Mouse (Mus musculus) lung, postnatal 14 days (tissue): ENCODE results near the gene Ppp2r3d.
A peak's percentile ranks its signal among the peaks of the same experiment; 100 is the strongest.
"Not testable (repeated sequence)": the region's sequence is repeated elsewhere in the genome, so short reads cannot be mapped to it uniquely, and the experiment has no call there.

ENCODE experiments used
- DNase-seq: peaks from one replicate; pipeline ENCODE4 v3.0.0; 2021

The Ppp2r3d gene

DNA sequence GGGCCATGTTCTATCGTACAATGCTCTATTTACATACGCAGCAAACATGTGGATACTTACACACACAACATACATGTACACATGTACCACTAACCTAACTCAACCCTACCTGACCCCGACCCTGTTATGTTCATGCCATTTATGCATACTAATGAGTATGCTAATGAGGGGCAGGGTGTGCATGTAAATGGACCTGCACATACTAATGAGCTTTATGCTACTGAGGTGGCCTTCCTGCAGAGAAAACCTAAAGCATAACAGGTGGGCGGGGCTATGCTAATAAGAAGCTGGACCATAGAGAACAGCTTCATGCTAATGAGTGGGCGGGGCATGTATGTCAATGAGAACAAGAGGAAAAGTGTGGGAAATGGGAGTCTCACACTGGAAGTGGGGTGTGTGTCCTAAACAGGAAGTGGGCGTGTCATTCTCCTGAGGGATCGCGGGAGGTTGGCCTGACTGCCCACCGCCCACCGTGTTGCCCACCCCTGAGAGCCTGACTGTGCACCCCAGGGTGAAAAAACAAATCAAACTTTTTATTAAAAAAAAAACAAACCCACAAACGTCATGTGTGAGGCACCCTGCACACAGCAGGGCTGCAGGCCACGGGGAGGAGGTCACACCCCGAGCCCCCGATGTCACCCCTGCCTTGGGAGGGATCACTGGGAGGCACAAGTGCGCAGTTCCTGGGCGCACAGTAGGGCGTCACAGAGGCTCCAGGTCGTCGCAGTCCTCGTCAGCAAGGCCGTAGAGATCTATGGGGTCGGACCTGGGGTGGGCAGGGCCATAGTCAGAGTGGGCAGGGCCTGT, at the start of gene Ppp2r3d:
TSS of gene Ppp2r3d (minus strand) at position 803 of the 807 bp plus-strand sequence.
- DNase-seq: no peak

DNA sequence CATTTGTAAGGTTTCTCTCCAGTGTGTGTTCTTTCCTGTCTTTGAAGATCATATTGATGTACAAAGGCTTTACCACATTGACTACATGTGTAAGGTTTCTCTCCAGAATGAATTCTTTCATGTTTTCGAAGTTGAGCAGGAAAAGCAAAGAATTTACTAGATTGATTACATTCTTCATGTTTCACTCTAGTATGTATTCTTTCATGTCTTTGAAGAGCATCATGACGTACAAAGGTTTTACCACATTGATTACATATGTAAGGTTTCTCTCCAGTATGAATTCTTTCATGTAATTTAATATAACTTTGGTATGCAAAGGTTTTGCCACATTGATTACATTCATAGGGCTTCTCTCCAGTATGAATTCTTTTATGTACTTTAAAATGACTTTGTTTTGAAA, 17.0 kb upstream of the Ppp2r3d start, which contains the start of gene Gm21836:
TSS of gene Gm21836 (minus strand) at position 101 of the 400 bp plus-strand sequence.
- not testable (repeated sequence) for DNase-seq

DNA sequence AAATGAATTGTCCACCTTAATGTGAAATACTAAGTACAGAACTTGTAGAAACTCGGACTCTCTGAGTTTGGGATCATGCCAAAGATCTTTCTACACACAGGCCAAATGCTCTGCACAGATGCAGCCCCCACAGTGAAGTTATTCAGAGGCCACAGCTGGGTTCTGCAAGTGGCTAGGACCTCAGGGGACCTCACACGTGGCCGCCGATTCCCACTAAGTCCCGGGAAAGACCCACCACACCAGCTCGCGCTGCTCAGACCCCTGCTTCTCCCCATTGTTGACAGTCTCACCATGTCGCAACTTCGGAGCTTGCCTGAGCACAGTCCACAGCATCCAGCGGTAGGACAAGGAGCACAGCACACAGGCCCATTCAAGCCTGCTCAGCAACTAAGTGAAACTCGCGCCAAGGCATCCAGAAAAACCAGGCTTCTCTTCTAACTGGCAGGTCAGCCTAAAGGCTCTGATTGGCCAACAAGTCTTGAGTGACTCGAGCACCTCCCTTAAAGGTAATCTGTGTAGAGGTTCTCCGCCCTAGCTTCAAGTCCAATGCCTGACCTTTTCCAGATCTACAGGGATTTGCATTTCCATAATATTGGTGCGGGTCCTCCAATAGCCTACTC, 3.8 kb upstream of the Ppp2r3d start:
- not testable (repeated sequence) for DNase-seq

DNA sequence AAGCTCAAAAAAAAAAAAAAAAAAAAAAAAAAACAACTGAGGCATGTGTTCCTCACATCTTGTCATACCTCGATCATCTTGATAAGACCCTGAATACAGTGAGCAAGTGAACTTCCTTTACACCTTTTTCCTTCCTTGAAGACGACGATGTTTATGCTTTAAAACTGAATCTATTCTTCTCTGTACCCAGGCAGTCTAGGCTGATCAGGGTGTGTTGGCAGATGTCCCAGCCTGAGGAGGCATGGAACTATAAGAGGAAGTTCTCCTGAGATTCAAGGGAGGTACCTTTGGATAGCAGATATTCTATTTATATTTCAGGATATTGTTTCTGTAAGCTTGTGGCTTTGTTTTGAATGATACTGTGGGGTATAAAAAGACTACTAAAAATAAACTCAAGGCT, 1.4 kb upstream of the Ppp2r3d start:
- peak; percentile 82 for DNase-seq

DNA sequence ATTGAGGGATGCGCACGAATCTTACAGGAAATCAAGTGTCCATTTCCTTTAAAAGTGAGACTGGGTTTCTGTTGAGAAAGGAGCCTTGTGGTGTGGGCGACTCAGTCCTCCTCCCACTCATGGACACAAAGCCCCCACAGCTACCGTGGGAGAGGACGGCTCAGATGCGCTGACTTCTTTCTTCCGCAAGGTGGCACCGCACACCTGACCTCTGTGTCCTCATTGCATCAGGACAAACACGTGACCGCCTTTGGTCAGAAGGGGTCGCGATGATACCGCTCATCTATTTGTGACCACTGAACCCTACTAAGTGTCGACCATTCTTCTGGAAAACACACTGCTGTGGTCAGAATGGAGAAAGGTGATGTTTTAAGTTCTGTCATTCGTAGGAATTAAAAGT, 1.0 kb downstream of the Ppp2r3d start:
- no peak for DNase-seq

DNA sequence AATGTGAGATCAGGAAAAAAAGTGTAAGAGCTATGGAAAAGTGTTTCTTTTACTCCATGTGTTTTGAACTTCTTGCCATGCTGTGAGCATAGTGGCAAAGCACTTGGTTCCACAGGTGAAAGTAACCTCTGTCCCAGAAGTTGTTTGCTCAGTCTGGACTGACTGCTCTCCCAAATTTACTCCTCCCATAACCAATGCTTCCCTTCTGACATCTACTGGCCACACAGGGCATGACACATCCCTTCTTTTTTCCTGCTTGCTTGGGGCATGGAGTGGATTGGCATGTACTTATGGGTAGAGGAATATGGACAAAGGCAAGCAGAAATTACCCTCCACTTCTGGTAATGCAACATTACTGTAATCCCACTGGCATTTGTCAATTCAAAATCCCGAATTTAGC, 20.1 kb downstream of the Ppp2r3d start:
- peak; percentile 76 for DNase-seq

DNA sequence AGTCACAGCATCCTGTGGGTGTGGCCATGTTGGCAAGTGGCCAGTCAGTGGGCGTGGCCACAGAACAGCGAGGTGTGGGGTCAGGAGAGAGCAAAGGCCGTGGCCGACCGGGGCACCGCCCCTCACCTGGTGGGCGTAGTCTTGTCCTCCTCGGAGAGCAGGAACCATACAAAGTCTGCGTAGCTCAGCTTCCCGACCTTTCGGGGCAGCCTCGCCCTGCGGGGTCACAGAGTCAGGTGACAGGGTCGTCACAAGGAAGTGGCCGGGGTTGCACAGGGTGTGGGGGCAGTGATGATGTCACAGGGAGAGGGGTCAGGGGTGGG, 34.2 kb downstream of the Ppp2r3d start:
- DNase-seq: peak; percentile 1

DNA sequence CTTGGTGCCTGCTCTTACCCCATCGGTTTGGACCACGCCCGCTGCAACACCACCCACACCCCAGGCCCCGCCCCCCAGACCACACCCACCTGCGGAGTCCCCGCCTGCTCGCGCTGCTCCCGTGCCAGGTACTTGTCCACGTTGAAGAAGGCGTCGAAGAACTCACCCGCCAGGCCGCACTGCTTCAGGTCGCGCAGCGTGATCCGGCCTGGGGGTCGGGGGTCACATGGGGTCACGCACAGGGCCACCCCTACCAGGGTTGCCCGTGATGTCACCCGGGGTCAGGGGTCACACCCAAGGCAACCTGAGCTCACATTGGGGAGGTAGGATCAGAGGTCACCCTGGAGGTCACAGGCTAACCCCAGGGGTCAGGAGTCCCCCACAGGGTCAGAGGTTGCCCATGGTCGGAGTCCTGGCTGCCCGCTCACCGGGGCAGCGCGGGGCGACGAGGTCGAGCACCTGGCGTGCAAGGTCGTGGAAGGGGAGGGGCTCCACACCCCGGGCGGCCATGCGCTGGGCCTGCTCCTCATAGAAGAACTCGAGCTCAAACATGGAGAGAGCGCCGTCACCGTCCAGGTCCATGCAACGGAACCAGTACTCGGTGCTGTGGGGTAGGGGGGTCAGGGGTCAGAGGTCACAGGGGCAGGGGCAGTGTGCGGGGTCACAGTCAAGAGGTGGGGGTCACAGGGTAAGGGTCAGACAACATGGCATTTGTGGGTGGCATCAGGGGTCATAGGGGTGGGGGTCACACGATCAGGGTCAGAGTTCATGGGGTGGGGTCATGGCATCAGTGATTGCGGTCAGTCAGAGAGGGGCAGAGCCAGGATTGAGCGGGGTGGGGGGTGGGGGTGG, 34.8 kb downstream of the Ppp2r3d start:
- DNase-seq: no peak

DNA sequence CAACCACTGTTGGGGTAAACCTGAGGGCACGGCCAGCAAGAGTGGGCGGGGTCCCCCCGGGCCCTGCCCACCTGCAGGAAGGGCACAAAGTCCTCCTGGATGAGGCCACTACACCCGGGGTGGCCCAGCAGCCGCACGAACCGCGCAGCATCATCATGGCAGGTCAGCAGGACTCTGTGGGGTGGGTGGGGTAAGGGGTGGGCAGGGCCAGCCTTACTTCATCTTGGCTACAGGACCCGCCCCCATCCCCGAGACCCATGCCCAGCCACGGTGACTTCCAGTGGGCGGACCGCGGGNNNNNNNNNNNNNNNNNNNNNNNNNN, 36.0 kb downstream of the Ppp2r3d start:
- DNase-seq: no peak

DNA sequence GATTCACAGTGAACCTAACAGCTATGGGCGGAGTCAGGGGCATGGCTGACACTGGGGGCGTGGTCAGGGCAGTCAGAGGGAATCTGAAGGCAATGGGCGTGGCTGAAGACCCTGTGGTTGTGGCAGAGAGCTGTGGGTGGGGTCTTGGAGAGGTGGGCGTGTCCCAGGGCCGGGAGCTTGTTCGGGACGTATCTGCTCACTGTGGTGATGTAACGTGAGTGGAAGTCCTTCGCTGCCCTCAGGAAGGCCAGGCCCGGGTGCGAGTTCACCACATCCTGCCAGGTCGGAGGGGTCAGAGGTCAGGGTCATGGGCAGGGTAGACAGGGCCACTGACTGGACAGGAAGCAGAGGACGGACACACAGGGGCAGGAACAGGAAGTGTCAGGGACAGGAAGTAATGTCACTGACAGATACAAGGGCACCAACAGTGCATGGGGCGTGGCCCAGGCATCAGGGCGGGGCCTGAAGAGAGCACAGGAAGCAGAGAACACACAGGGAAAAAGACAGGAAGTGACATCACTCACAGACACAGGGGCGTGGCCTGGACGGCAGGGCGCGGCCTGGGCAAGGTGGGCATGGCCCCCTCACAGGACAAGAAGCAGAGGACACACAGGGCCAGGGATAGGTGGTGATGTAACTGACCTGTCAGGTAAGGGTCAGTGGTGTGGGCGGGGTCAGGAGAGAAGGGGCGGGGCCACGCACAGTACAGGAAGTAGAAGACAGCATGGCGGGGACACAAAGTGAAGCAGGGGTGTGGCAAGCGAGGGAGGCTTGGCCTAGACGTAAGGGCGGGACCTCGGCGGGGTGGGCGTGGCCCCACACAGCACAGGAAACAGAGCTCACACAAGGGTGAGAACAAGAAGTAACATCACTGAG, 36.6 kb downstream of the Ppp2r3d start:
- DNase-seq: peak; percentile 5

DNA sequence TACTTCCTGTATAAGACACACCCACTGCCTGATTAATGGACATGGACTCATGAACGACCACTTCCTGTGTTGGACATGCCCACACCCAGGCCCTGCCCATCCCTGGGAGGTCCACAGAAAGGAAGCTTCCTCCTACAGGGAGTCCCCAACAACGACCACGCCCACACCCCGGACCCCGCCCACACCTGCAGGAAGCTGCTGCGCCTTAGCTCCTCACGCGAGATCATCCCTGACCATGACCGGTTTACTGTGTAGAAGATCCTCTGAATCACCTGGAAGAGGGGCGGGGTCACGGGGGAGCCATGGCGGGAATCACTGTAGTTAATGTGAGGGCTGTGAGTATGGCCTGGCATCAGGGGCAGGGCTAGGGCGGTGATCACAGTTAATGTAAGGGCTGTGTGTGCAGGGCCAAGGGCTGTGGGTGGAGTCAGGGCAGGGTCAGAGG, 37.3 kb downstream of the Ppp2r3d start:
- DNase-seq: peak; percentile 1

DNA sequence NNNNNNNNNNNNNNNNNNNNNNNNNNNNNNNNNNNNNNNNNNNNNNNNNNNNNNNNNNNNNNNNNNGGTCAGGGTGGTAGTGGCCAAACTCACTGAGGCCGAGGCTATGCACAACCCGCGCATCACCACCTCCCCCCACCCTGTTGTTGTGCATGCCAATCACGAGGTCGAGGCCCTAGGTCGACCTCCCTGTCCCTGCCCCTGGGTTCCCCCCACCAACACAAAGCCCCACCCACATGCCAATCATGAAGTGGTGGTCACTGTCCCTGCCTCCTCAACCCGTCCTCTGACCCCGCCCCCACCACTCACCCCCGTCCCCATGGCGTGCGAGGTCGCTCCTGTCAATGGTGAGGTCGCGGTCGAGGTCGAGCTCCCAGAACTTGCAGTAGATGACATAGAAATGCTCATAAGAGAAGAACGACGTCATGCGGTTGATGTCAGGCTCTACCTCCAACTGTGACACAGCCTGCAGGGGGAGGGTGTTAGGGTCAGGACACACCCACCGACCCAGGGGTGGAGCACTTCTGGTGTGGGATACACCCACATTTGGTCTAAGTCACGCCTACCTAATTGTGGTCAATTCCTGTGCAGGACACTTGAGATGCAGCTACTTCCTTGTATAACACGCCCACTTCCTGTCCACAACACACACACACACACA, 37.9 kb downstream of the Ppp2r3d start:
- no peak for DNase-seq

DNA sequence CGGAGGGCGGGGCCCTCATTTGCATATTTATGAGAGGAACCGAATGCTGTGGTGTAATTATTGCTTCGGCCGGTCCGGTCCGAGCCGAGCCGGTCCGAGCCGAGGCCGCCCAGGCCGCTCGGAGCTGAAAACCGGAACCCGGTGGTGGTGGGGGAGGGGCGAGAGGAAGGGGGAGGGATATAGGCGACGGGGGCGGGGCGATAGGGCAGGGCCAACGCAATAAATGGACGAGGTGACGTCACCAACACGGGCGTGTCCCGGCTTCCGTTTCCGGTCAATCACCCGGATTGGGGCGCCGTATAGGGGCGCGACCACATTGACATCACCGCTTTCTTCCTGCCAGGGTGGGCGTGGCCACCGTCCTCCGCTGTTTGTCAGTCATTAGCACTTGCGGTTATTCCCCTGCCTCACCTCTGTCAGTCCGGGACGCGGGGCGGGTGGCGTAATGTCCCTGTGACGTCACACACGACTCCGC, 51.2 kb downstream of the Ppp2r3d start:
- DNase-seq: peak; percentile 95

DNA sequence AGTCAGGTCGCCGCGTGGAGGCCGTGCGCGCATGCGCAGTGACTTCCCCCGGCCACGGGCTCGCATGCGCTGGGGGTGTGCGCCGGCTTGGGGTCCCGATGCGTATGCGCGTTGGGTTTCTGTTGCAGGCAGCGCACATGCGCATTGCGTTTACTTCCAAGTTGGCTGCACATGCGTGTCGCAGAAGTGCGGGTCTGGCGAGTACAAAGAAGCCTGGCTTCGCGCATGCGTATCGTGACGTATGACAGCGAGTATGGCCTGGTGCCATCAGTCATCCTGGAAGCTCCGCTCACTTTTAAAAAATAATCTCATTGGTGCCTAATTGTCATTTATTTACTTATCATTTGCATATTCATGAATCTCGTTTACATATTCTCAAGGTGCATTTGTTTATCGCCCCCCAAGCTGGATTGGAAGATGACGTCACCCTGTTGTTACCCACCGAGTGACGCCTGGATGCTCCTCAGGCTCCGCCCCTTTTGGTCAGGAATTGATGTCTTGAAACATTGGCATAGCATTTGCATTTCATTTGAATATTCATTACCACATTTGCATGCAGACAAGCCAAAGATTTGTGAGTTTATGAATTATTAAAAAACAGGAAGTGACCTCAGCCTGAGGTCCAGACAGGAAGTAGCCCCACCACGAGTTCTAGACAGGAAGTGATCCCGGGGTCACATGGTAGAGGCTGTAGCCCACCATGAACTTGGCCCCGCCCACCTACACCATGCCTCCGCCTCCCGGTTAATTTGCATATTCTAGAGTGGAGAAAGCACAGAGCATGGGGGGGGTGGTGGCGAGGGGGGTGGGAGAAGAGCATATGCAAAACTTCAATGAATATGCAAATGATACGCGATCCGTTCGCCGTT, 51.9 kb downstream of the Ppp2r3d start:
- peak; percentile 98 for DNase-seq

DNA sequence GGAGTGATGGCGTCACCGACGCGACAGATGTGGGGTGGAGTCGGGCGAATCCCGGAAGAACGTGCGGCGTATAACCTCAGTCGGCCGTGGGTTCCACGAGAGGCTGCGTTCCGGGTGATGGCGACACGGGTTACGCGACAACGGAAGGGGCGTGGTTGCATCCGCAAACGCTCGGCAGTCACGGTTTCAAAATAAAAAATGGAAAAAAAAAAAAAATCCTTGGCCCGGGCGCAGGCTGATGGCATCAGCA, 52.5 kb downstream of the Ppp2r3d start:
- no peak for DNase-seq

DNA sequence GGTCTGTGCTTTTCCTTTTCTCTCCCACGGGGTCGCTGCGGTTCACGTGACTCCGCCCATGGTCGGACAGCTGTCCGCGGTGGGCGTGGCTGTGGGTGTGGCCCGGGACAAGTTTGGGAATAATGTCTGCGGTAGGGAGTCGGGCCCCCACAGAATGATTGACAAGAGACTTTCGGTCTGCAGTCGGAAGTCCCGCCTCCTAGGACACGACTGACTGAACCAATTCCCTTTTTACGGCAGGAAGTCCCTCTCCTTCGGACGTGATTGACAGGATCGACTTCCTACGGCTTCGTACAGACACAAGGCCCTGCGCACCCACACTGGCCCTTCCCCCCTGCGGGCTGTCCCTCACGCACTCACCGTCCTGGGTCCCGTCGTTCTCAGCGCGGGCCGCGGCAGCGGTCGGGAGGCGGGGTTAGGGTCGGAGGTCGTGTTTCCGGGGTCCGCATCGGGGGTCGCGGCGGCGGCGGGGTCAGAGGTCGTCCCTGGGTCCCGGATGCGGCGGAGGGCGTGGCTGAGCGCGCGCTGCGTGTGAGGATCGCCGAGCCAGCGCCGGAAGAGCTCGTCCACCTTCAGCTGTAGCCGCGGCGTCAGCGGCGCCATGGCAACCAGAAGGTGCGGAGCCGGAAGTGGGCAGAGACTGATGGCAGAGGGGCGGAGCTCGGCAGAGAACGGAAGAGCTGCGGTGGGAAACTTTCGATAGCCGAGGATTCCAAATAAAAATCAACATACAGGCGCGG, 53.0 kb downstream of the Ppp2r3d start:
- peak; percentile 97 for DNase-seq

DNA sequence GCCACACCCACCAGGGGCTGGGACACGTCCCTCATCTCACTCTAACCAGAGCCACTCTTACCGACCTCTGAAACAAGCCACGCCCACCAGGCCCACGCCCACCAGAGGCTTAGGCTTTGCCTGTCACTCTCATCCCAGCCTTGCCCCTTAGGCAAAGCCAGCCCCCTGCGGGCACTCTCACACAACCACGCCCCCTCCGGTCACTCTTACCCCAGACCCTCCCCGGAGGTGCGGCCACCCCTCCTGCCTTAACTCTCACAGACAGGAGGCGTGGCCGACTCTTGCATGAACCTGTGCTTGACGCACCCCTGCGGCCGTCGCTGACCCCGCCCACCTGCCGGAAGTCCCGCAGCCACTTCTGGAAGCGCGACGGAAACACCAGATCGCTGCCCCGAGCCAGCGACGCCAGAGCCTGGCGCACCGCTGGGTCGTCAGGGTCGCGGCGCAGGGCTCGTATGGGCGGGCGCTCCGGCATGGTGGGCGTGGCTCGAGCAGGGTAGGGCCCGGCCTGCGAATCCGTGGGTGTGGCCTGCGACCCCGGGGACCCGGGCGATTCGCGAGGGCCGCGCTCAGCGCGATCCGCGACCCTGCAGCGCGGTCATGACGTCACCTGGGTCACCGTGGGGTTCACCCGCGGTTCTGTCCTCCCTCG, 53.7 kb downstream of the Ppp2r3d start:
- peak; percentile 94 for DNase-seq

DNA sequence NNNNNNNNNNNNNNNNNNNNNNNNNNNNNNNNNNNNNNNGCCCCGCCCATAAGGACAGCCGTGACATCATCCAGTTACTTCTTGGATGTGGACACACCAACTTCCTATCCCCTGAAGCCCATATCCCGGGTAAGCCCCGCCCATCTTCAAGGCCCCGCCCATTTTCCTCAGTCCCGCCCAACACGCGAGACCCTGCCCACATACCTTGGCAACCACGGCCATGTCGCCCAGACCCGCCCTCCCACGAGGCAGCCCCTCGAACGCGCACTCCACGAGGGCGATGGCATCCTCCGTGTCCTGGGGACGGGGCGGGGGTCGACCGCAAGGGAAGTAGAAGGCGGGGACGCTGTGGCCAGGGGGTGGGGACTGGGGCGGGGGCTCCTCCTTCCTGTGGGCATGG, 54.3 kb downstream of the Ppp2r3d start:
- peak; percentile 56 for DNase-seq

DNA sequence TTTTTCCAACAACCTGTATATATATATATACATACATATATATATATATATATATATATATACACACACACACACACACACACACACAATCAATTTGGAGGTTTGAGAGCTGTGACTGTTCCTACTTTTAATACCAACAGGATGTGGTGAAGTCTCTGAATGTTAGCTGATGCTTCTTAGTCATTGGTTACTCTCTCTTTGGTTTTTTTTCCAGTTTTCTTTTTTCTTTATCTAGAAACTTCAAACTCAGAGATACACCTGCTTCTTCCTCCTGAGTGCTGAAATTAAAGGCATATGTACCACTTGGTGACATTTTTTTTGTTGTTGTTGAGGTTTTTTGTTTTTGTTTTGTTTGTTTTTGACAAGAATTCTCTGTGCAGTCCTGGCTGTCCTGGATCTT, 63.8 kb downstream of the Ppp2r3d start:
- DNase-seq: no peak

DNA sequence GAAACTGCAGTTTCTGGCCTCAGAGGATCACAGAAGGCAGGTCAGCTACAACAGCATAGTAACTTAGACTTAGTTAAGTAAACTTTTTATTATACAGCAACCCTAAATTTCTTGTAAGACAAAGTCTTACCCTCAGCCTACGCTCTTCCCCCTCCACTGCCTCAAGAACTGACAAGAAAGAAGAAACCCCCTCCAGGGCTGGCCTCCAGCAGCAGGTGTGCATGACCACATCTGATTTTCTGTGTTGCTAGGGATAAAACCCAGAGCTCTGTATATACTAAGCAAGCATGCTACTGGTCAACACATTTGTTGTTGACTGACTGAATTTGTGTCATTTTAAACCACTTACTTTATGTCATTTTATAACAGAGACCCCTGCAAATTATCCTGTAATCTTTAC, 65.1 kb downstream of the Ppp2r3d start:
- DNase-seq: no peak
